Mouse (Mus musculus): Measurements from ENCODE around the gene Zfp462.

DNA sequence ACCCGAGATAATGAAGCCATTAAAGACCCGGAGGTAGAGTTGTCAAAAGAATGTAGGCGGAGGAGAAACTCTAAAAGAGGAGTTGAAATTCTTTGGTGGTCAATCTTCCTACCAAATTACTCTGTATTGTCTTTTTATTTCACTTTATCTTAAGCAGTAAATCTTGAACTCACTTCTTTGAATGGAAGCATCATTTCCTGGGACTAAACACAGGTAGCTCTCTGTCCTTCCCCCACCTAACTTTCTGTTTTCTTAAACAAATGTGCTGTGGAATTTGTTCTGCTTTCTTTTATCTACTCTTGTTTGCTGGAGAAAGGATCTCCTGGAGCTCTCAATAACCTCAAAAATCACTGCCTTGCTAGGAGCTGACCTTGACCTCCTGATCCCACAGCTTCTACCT, 42.4 kb downstream of the Zfp462 start:
- TF ChIP-seq CTCF (IDR thresholded peaks at IDR 0.05; ENCODE audit: low read depth, low read length) (no peak), POLR2A (IDR thresholded peaks at IDR 0.05; ENCODE audit: borderline replicate concordance, low read depth, low read length) (no peak)

Measured in bone marrow macrophage, adult 2 months (primary cell).